Mouse (Mus musculus) erythroblast, adult 5-6 weeks (primary cell): Measurements from ENCODE around the gene Clasp1. TPM values are rescaled to one million over a fixed set of nuclear protein-coding genes. Genes with fewer than 3 reads are reported as not detected.

ENCODE experiments used
- ATAC-seq: replicated peaks from 2 replicates; pipeline ENCODE4 v1.8.0; 2016; ENCODE audit warnings: moderate number of reproducible peaks, mild to moderate bottlenecking, moderate TSS enrichment, inconsistent platforms; ENCODE audit not compliant: poor library complexity, low FRiP score, severe bottlenecking
- total RNA-seq, 2 experiments: library from RNA; stranded (forward) in 1 of 2; stranded (reverse) in 1 of 2; fragments of 150-400 nt in 1 of 2; fragments of 200-764, 138-1000 nt in 1 of 2; gene quantifications; 2 replicates each; pipeline versions ENCODE4 v1.2.3 to v1.2.4; 2015 to 2017; ENCODE audit warnings: low replicate concordance in 2 of 2

Clasp1 gene
- 17.8 and 24.6 TPM in 2 replicates for total RNA-seq (2015; ENCODE audit: low replicate concordance)
- total RNA-seq (2017; ENCODE audit: low replicate concordance) = 11.4 and 15.3 TPM in 2 replicates

GRCm38 (mm10) chr1:118388757-118389453, at the start of gene Clasp1:
Gene Clasp1, plus strand, starts transcription at chr1:118389058.
- ATAC-seq = peak; percentile 93

- ATAC-seq = no peak
Observed at GRCm38 (mm10) chr1:118343649-118344435, 45.0 kb upstream of the Clasp1 start.

DNA sequence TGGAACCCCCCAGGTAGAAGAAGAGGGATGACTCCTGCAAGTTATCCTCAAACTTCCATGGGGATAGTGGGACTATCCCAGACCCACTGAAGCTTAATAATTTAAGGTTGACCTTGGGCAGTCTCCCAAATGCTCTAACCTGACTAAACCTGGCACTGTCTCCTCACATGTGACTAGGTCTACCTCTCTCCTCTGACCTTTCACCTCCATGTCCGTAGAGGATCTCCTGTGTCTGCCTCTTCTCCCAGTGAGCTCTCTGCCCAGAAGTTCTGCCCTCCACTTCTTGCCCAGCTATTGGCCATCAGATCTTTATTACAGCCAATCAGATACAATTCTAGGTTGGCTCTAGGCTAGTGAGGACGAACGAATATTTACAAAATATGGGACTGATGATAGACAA, 38.9 kb upstream of the Clasp1 start:
- no peak for ATAC-seq

- no peak for ATAC-seq
Observed at GRCm38 (mm10) chr1:118359071-118359761, 29.6 kb upstream of the Clasp1 start.

GRCm38 (mm10) chr1:118367970-118368369, 20.9 kb upstream of the Clasp1 start:
- no peak for ATAC-seq

- no peak for ATAC-seq
Observed at GRCm38 (mm10) chr1:118368721-118369461, 20.0 kb upstream of the Clasp1 start.

DNA sequence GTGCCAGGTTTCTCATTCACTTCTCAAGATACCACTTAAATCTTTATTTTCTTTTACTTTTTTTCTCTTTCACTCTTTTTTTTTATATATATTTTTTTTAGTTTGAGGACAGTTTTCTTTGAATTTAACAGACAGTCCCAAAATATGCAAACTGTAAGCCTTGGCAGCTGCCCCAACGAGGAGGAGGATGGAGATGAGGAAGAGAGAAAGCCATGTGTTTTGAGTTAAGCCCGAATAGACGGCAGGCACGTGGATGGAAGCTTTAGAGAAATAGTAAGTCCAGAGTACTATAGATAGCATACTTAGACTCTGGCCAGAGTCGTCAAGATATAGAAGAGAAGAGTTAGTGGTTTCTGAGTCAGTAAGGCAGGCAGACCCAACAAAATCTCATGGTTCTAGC, 11.1 kb upstream of the Clasp1 start:
- ATAC-seq = no peak

DNA sequence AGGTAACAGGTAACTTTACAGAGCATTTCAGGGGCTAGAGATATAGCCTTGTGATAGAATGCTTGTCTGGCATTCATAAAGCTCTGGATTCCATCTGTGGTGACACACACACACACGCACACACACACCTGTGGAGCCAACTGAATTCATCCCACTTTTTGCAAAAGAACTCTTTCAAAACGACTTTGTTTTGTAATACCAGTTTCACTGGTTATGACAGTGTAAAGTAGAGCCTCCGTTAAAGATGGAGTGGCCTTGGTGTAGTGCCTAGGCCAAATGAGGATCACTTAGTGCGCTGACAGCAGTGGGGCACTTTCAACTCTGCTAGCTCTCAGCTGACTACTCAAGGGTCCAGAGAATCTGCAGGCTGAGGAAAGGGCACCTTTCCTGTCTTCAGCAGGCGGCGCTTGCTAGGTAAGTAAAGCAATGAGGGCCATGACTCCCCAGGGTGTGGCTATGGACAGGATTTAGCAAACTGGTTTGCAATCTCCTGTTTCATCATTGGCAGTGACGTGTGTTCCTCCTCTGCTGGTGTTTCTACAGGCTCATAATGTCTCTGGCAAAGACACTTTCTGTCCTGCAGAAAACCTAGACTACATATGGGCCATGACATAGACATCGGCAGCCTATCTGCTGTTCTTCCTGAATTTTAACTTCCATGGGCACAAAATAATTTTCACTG, 8.6 kb upstream of the Clasp1 start:
- no peak for ATAC-seq

DNA sequence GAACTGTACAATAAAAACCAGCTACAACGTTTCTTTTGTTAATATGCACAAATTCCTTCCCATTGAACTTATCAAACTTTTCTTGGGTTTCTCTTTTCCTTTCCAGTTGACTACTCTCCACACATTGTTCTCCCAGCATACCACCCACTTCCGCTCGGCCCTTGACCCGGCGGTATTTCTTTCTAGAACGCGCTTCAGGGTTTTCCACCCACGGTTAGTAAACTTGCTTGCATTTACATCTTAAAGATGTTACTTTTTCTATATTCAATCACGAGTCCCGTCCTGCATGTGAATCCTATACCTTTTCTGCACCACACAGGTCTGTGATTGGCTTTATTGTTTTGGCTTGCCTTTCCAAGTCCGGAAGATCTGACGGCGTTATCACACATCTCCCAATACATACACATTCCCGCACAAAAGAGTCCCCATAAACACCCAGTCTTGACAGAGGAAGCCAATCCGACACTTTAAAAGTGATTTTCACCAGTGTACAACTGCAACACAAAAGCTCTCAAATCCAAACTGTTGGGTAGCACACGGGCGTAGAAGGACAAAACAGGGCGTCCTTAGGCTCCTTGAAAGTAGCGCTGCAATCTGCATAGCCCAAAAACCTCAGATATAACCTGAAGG, 616 bp upstream of the Clasp1 start:
- ATAC-seq = peak; percentile 51

- ATAC-seq = peak; percentile 14
Observed at GRCm38 (mm10) chr1:118389454-118390265, 802 bp downstream of the Clasp1 start.

GRCm38 (mm10) chr1:118390266-118390660, 1.4 kb downstream of the Clasp1 start:
- ATAC-seq = no peak

DNA sequence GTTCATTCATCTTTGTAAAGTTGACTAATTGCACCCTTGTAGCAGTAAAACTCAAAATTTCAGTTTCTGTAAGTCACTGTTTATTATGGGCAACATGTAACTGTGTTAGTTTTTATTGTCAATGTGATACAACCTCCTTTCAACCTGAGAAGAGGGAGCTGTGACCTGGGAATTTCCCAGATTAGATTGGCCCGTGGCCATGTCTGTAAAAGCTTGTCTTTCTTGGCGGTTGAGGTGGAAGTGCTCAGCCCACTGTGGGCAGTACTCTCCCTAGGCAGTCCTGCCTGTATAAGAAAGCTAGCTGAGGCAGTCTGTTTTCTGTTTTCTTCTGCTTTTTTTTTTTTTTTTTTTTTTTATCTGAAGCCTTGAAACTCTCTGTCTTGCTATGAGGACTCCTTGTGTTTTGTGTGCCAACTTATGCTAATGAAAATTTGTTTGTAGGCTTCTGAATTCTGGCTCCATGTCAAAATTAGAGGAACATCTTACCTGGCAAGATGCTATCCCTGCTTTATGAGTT, 2.1 kb downstream of the Clasp1 start:
- no peak for ATAC-seq

- no peak for ATAC-seq
Observed at GRCm38 (mm10) chr1:118392246-118392645, 3.4 kb downstream of the Clasp1 start.

GRCm38 (mm10) chr1:118393916-118394315, 5.1 kb downstream of the Clasp1 start:
- ATAC-seq = no peak

GRCm38 (mm10) chr1:118397866-118398265, 9.0 kb downstream of the Clasp1 start:
- ATAC-seq = no peak

- no peak for ATAC-seq
Observed at GRCm38 (mm10) chr1:118398567-118398966, 9.7 kb downstream of the Clasp1 start.

DNA sequence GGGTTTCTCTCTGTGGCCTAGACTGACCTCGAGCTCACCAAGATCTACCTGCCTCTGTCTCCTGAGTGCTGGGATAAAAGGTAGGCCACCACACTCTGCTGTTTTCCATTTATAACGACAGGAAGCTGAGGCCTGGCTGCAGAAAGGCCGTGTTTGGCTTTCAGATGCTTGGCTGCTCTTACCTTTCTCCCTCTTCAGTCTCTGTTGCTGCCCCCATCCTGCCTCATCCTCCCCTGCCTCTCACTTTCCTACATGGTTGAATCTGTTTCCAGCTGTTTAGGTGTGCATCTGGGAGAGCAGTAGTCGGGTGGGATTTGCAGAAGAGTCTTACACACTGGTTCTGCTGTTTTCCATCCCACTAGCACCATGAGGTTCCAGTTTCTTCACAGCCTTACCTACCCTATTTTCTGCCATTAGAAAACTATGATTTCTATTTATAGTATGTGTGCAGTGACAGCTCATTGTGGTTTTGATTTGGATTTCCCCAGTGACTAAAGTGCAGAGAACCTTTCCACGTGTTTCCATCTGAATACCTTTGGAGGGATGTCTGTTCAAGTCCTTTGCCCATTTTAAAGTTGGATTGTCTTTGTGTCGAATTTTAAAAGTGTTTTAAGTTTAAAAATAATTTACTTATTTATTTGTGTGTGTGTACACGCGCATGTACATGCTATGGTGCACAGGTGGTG, 10.9 kb downstream of the Clasp1 start:
- ATAC-seq = 0 out of 2 replicates have a peak, but pooled peaks have one; percentile 13
